Mouse (Mus musculus) stomach, adult 2 months (tissue): ENCODE measurements around the gene Fzd9. TPM values are rescaled to one million over a fixed set of nuclear protein-coding genes. Genes with fewer than 3 reads are reported as not detected.

Experiments used
- polyA plus RNA-seq: library from polyadenylated mRNA; depleted of rRNA; stranded (reverse); fragments of >200 nt; gene quantifications from 2 replicates; pipeline ENCODE4 v1.2.3, GENCODE M21; 2012; rRNA removed

Fzd9 gene
- polyA plus RNA-seq: 0.52 and 1.7 TPM in 2 replicates

GRCm38 (mm10) chr5:135251079-135251454 is at the start of gene Fzd9:
TSS of gene Fzd9 (minus strand) at chr5:135251230.

Other genes with a start within 250 kb of the Fzd9 start
- 26.0 and 26.5 TPM in 2 replicates for gene Abhd11, start 242.1 kb downstream of the Fzd9 start, polyA plus RNA-seq
- gene Stx1a, start 227.7 kb downstream of the Fzd9 start, polyA plus RNA-seq: 4.6 and 4.9 TPM in 2 replicates
- gene Dnajc30, start 187.0 kb downstream of the Fzd9 start, polyA plus RNA-seq: 17.9 and 21.3 TPM in 2 replicates
- gene Bud23, start 186.3 kb downstream of the Fzd9 start, polyA plus RNA-seq: 26.3 and 30.4 TPM in 2 replicates
- gene Vps37d, start 173.0 kb downstream of the Fzd9 start, polyA plus RNA-seq: 2.1 and 3.0 TPM in 2 replicates
- gene Mlxipl, start 161.3 kb downstream of the Fzd9 start, polyA plus RNA-seq: 3.9 and 4.0 TPM in 2 replicates
- 1.7 and 2.0 TPM in 2 replicates for gene Tbl2, start 101.6 kb downstream of the Fzd9 start, polyA plus RNA-seq
- 18.8 and 20.5 TPM in 2 replicates for gene Bcl7b, start 82.9 kb downstream of the Fzd9 start, polyA plus RNA-seq
- gene Baz1b, start 64.0 kb downstream of the Fzd9 start, polyA plus RNA-seq: 6.5 and 7.3 TPM in 2 replicates
- gene Fkbp6, start 98.8 kb upstream of the Fzd9 start, polyA plus RNA-seq: 1.1 and 2.5 TPM in 2 replicates
- gene Trim50, start 102.1 kb upstream of the Fzd9 start, polyA plus RNA-seq: 26.4 and 43.4 TPM in 2 replicates
- 14.5 and 15.3 TPM in 2 replicates for gene Nsun5, start 118.7 kb upstream of the Fzd9 start, polyA plus RNA-seq
- gene Pom121, start 143.3 kb upstream of the Fzd9 start, polyA plus RNA-seq: 14.5 and 14.7 TPM in 2 replicates